Mouse (Mus musculus) heart, embryonic 10.5 days (tissue): ENCODE measurements around the gene H13. TPM values are rescaled to one million over a fixed set of nuclear protein-coding genes. Genes with fewer than 3 reads are reported as not detected.

Source experiments
- DNase-seq: peaks from one replicate; pipeline ENCODE4 v3.0.0-alpha.2; 2017; ENCODE audit warnings: low spot score
- H3K27ac ChIP-seq: fragments of 300-500 bp; sonication (generic); 2 replicates; pipeline ENCODE4 v1.5.1; 2016; ENCODE audit warnings: mild to moderate bottlenecking
- H3K27me3 ChIP-seq: fragments of 300-500 bp; sonication (generic); 2 replicates; pipeline ENCODE4 v1.6.1; 2016; ENCODE audit warnings: mild to moderate bottlenecking; ENCODE audit not compliant: poor library complexity, insufficient read depth, severe bottlenecking
- H3K36me3 ChIP-seq: fragments of 300-500 bp; sonication (generic); 2 replicates; pipeline ENCODE4 v1.6.1; 2016; ENCODE audit warnings: mild to moderate bottlenecking, moderate library complexity
- H3K4me1 ChIP-seq: fragments of 300-500 bp; sonication (generic); 2 replicates; pipeline ENCODE4 v1.6.1; 2016; ENCODE audit warnings: mild to moderate bottlenecking
- H3K4me3 ChIP-seq: fragments of 300-500 bp; sonication (generic); 2 replicates; pipeline ENCODE4 v1.5.1; 2016; ENCODE audit warnings: mild to moderate bottlenecking, moderate library complexity
- H3K9me3 ChIP-seq: fragments of 300-500 bp; sonication (generic); 2 replicates; pipeline ENCODE4 v1.6.1; 2016; ENCODE audit warnings: mild to moderate bottlenecking, moderate library complexity
- WGBS: fragments of 180-500 bp; shearing (Covaris S2); methylation state at CpG from one replicate; pipeline ENCODE4 v1.1.7; 2016; 5-methylcytosine and 5-hydroxymethylcytosine counted together
- polyA plus RNA-seq: library from polyadenylated mRNA; unstranded; fragments of >200 nt; fragmentation: Nextera tagmentation; extraction: Ambion mirVana; gene quantifications from 2 replicates; pipeline ENCODE4 v1.2.1, GENCODE M21; 2016

H13 gene
- polyA plus RNA-seq, 1 experiment from 2014 or later = 103 TPM

DNA sequence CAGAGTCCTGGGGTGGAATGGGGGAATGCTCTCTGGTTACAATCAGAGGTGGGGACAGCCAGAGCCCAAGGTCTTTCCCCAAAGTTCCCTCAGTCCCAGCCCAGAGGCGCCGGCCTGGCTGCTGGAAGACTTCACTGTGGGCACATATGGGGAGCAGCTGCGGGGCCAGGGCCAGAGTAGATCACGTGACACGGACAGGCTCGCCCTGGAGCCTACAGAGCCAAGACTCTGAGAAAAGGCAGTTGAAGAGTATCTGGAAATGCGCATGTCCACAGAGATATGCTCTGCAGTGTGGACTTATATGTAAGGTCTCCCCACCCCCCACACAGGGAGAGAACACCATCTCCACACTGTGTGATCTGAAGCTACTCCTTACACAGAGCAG lies 60.4 kb downstream of the H13 start:
- H3K9me3 ChIP-seq = no peaks in the 10 kb centered on the region
- no peak for DNase-seq
- H3K36me3 ChIP-seq = no peaks in the 10 kb centered on the region
- H3K27me3 ChIP-seq = 0 out of 2 replicates have a peak, but pooled peaks cover 4% of the 10 kb centered on the region
- H3K4me3 ChIP-seq = 0 out of 2 replicates have a peak overlapping the region, but pooled peaks have one; percentile 22
- WGBS = 25% methylated on average over 7 of the region's 7 CpGs
- H3K4me1 ChIP-seq = peaks cover 76% of the 10 kb centered on the region
- H3K27ac ChIP-seq = peak overlapping the region; percentile 83

DNA sequence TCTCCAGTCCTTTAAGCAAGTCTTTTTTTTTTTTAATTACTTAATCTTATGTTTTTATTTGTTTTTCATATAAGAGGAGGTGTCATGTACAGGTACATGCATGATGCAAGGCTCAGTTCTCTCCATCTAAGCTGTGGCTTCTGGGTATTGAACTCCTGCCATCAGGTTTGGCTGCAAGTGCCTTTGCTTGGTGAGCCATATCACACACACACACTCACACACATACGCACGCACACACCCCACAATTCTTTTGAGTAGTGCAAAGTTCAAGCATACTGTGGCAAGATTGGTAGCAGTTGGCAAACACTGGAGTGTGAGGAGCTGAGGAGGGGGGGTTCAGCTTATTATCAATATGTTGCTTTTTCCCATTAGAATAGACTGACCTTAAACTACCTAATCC lies 63.9 kb downstream of the H13 start:
- Histone ChIP-seq H3K9me3 (no peaks in the 10 kb centered on the region), H3K27me3 (no peaks in the 10 kb centered on the region), H3K4me1 (peaks cover 77% of the 10 kb centered on the region), H3K4me3 (no peak overlapping the region), H3K36me3 (peaks cover 7% of the 10 kb centered on the region), H3K27ac (peak overlapping the region; percentile 97)
- no peak for DNase-seq
- 86% methylated on average over 2 of the region's 2 CpGs for WGBS

DNA sequence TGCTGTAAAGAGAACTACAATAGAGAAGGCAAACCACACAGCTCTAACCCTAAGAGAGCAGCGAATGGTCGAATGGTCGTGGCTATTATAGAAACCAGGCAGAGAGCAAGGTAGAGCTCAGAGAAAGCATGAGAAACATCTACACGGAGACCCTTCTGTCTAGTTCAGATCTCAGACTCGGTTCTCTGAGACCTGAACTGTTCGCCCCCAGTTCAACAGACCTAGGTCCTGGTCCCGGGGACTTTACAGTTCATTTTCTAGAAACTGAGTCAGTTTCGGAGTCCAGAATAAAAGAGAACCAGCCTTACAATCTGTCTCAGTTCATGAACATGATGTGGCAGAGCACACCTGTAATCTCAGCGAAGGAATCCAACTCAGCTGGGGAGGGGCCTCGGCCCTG lies 65.2 kb downstream of the H13 start:
- Histone ChIP-seq H3K4me3 (peak overlapping the region; percentile 87), H3K27ac (peak overlapping the region; percentile 97), H3K27me3 (no peaks in the 10 kb centered on the region), H3K4me1 (peaks cover 81% of the 10 kb centered on the region), H3K36me3 (peaks cover 8% of the 10 kb centered on the region), H3K9me3 (no peaks in the 10 kb centered on the region)
- 12% methylated on average over 10 of the region's 10 CpGs for WGBS
- no peak for DNase-seq

DNA sequence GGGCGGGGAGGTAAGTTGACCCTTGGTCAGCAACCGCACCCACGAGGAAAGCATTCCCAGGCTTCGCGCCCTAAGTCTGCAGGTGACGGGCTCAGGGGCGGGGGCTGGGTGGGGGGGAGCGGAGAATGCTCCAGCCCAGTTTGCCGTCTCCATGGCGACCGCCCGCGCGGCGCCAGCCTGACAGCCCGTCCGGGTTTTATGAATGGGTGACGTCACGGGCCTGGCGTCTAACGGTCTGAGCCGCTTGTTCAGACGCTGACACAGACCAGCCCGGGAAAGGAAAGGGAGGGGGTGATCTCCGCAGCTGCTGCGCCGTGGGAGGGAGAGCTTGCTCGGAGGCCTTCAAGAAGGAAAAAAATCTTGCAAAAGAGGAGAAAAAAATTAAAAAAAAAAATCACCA lies 65.7 kb downstream of the H13 start:
- Histone ChIP-seq H3K4me1 (peaks cover 81% of the 10 kb centered on the region), H3K27me3 (no peaks in the 10 kb centered on the region), H3K36me3 (peaks cover 8% of the 10 kb centered on the region), H3K9me3 (no peaks in the 10 kb centered on the region), H3K27ac (peak overlapping the region; percentile 97), H3K4me3 (peak overlapping the region; percentile 87)
- peak; percentile 98 for DNase-seq
- WGBS = under 1% methylated on average over 28 of the region's 28 CpGs

DNA sequence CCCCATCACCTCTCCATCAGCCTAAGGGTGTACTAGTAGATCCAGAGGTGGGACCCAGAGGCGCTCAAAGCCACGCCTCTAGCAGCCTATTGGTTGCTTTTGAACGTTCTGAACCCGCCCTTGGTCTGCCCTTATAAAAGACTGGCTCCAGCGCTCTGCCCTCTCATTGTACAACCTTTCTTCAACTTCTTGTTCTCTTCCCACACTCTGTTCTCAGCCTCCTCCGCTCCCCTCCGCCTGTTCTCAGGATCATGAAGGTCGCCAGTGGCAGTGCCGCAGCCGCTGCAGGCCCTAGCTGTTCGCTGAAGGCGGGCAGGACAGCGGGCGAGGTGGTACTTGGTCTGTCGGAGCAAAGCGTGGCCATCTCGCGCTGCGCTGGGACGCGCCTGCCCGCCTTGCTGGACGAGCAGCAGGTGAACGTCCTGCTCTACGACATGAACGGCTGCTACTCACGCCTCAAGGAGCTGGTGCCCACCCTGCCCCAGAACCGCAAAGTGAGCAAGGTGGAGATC lies 66.9 kb downstream of the H13 start, which contains the start of gene Id1:
Gene Id1, plus strand, starts transcription at position 162 of the 512 bp plus-strand sequence.
- peaks cover 8% of the 10 kb centered on the region for H3K36me3 ChIP-seq
- peaks cover 81% of the 10 kb centered on the region for H3K4me1 ChIP-seq
- H3K27me3 ChIP-seq = no peaks in the 10 kb centered on the region
- DNase-seq = peak; percentile 97
- no peaks in the 10 kb centered on the region for H3K9me3 ChIP-seq
- WGBS = under 1% methylated on average over 28 of the region's 28 CpGs
- peak within 1 kb of the TSS; percentile 87 for H3K4me3 ChIP-seq
- H3K27ac ChIP-seq = peak within 1 kb of the TSS; percentile 97

DNA sequence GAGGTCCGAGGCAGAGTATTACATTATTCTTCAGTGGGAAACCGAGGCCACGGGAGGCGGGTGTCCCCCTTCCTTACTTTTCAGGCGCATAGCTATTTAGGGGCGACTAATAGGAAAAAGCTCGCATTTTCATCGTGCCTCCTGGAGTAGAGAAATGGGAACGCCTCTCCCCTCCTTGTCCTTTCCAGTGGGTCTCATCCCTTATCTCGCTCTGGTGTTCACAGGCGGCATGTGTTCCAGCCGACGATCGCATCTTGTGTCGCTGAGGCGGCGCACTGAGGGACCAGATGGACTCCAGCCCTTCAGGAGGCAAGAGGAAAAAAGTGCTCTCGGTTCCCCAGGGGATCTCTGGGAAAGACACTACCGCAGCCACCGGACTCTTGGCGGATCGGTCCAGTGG lies 67.5 kb downstream of the H13 start:
- WGBS = under 1% methylated on average over 22 of the region's 22 CpGs
- Histone ChIP-seq H3K9me3 (no peaks in the 10 kb centered on the region), H3K27me3 (no peaks in the 10 kb centered on the region), H3K4me3 (peak overlapping the region; percentile 87), H3K36me3 (peaks cover 8% of the 10 kb centered on the region), H3K4me1 (peaks cover 84% of the 10 kb centered on the region), H3K27ac (peak overlapping the region; percentile 97)
- DNase-seq = peak; percentile 86

DNA sequence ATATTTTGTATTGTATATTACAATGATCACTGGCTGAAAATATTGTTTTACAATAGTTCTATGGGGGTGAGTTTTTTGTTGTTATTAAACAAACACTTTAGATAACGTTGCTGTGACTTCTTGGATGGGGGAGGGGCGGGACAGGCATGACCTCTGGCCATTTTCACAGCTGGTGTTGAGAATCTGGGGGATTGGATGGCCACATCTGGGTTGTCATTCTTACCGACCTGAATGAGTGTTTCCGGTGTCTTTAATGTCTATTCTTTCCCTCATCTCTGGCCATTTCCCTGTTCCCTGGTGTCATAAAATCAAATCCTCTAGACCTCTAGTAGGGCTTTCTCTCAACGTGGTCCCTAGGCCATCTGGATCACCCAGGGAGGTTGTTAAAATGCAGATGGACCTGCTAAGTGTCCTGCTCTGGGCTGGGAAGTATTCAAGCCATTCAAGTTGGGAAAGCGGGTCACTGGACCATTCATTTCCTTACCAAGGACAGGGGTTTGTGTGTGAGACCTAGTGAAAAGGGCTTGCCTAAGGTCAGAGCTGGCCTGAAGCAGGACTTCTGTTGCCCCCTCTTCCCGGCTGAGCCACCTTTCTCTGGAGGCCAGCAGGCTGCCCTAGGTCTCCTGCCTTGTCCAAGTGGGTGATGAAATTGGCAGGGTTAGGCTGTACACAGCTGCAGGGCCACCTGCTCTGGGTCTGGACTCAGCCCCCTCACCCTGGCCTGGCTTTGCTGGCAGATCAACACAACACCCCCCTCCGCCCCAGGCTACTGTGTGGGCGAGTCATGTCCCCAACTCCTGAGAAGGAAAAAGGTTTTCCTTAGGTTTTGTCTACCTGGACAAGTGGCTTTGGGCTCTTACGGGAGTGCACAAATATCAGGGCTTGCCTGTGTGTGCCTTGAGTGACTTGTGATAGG lies 68.3 kb downstream of the H13 start:
- WGBS = 10% methylated on average over 10 of the region's 10 CpGs
- H3K9me3 ChIP-seq = no peaks in the 10 kb centered on the region
- H3K27ac ChIP-seq = peak overlapping the region; percentile 97
- no peak for DNase-seq
- H3K27me3 ChIP-seq = no peaks in the 10 kb centered on the region
- H3K4me1 ChIP-seq = peaks cover 84% of the 10 kb centered on the region
- peaks cover 8% of the 10 kb centered on the region for H3K36me3 ChIP-seq
- H3K4me3 ChIP-seq = peak overlapping the region; percentile 87

DNA sequence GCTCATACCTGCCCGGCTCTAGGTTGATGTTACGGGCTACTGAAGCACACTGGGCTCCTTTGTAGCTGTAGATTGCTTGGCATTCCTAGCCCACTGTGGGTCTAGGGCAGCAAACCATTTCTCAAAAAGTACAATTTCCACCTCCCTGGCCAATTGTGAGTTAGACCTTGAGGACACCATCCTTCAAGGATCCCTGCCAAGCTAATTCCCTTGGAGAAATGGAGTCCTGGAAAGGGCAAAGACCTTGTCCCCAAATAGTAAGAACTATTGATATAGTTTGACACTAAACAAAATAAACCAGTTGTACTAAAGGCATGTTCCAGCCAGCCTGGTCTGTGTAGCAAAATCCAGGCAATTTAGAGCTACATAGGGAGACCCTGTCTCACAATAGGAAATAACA lies 69.1 kb downstream of the H13 start:
- no peaks in the 10 kb centered on the region for H3K27me3 ChIP-seq
- H3K4me1 ChIP-seq = peaks cover 84% of the 10 kb centered on the region
- peak overlapping the region; percentile 87 for H3K4me3 ChIP-seq
- H3K36me3 ChIP-seq = peaks cover 8% of the 10 kb centered on the region
- WGBS = 55% methylated on average over 2 of the region's 2 CpGs
- DNase-seq = no peak
- peak overlapping the region; percentile 97 for H3K27ac ChIP-seq
- no peaks in the 10 kb centered on the region for H3K9me3 ChIP-seq

DNA sequence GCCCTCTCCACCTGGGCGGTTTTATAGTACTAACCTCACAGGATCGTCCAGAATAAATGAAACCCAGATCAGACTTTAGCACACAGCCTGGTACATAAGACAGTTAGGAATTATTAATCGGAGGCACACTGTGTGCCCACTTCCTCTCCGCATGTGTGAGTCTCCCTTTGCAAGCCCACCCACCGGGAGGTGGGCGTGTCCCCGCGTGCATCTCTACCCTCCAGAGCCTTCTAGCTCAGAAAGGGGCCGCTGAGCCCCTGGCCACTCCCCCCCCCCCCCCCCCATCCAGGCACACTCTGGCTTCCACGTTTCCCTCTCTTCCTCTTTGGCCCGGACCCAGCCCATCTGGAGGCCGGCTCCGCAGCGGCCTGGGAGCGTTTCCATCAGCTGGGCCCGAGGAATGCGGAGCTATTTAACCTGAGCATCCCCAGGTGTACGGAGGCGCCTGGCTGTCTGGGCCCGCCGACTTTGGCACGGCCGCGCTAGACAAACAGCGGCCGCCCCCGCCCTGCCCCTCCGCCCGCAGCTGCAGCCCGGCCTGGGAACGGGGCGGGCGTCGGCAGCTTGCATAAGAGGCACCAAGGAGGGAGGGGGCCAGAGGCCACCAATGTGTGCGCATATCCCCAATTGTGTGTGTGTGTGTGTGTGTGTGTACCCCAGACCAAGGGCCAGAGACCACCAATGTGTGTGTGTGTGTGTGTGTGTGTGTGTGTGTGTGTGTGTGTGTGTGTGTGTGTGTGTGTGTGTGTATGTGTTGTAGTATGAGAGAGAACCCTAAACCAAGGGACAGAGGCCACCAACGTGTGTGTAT lies 70.0 kb downstream of the H13 start:
- peak; percentile 91 for DNase-seq
- 1% methylated on average over 33 of the region's 36 CpGs for WGBS

DNA sequence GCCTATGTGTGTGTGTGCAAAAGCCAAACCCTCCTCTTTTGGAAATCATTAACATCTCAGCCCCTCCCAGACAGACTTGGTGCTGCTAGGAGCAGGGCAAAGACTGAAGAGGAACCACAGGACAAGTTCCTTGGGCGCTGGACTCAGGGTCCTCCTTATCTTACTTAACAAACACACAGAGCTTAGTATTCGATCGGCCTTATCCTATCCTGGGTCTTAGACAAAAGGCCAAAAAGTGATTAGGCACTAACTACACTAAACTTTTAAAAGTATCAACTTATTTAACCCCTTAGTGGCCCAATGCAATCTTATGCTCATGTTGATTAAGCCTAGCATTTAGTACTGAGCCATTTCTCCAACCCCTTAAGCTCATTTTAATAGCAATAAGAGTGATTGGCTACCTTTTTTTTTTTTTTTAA lies 70.6 kb downstream of the H13 start:
- Histone ChIP-seq H3K27ac (peak overlapping the region; percentile 97), H3K4me3 (peak overlapping the region; percentile 87), H3K36me3 (peaks cover 8% of the 10 kb centered on the region), H3K27me3 (no peaks in the 10 kb centered on the region), H3K4me1 (peaks cover 76% of the 10 kb centered on the region), H3K9me3 (no peaks in the 10 kb centered on the region)
- DNase-seq = no peak
- 9% methylated on average over 3 of the region's 3 CpGs for WGBS

More for the DNA sequence above, 70.0 kb downstream of the H13 start:
- Histone ChIP-seq H3K4me3 (peak overlapping the region; percentile 87), H3K4me1 (peaks cover 78% of the 10 kb centered on the region), H3K9me3 (no peaks in the 10 kb centered on the region), H3K36me3 (peaks cover 8% of the 10 kb centered on the region), H3K27me3 (no peaks in the 10 kb centered on the region), H3K27ac (peak overlapping the region; percentile 97)

DNA sequence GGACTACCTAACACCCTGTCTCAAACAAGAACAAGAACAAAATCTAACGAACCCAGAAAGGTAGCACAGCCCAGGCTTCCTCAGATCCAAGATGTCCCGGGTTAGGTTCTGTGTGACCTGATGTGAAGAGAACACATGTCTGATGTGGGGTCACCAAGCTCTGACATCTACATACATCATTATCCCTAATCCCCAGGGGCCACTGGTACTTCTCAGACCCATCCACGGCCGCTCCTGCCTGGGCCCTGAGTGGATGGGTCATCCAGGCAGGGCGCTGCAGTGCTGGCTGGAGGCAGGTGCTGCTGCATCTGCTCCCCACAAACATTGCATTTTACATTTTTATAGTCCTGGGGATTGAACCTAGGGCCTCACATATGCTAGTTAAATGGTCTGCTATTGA lies 71.2 kb downstream of the H13 start:
- no peak for DNase-seq
- H3K9me3 ChIP-seq = no peaks in the 10 kb centered on the region
- 75% methylated on average over 5 of the region's 5 CpGs for WGBS
- peaks cover 73% of the 10 kb centered on the region for H3K4me1 ChIP-seq
- H3K27me3 ChIP-seq = no peaks in the 10 kb centered on the region
- peaks cover 8% of the 10 kb centered on the region for H3K36me3 ChIP-seq
- peak overlapping the region; percentile 97 for H3K27ac ChIP-seq
- H3K4me3 ChIP-seq = no peak overlapping the region; the same call in 1 of the 2 replicates

DNA sequence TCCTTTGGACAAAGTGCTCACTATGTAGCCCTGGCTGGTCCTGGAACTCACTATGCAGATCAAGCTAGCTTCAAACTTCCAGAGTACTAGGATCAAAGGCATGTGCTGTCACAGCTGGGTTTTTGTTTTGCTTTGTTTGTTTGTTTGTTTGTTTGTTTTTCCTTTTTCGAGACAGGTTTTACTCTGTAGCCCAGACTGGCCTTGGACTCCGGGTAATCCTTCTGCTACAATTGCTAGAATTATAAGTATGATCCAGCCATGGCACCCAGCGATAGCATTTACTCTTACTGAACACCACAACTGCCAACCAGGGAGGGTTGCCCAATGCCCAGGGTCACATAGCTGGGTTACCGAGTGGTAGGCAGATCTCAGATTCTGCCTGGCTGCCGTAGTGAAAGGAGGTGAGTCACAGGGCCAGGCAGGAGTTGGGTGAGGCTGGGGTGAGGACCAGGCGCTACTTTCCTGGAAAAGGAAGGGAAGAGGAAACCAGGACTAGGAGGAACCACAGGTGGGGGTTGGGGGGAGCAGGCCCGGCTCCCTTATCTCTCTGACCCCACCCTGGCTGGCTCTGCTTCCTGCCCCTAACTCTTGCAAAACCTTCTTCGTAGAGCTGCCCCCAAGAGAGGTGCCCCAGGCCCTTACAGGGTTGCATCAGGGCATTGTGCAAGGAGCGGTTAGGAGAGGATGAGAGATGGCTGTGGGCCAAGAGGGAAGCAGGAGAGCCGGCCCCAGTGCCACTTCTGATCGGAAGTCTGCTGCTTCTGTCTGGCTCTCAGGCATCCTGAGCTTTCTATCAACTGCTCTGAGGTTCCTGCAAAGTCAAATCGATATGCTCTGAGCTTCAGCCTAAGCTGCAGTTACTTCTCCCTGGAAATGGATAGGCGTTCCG lies 72.1 kb downstream of the H13 start:
- Histone ChIP-seq H3K9me3 (no peaks in the 10 kb centered on the region), H3K4me1 (peaks cover 64% of the 10 kb centered on the region), H3K27ac (peak overlapping the region; percentile 87), H3K27me3 (no peaks in the 10 kb centered on the region), H3K4me3 (peak overlapping the region; percentile 37), H3K36me3 (peaks cover 8% of the 10 kb centered on the region)
- peak; percentile 89 for DNase-seq
- 27% methylated on average over 14 of the region's 14 CpGs for WGBS
